Mouse (Mus musculus): ENCODE results near the gene Gm21860.
A peak's percentile ranks its signal among the peaks of the same experiment; 100 is the strongest.
"Not testable (repeated sequence)": the region's sequence is repeated elsewhere in the genome, so short reads cannot be mapped to it uniquely, and the experiment has no call there.

The Gm21860 gene

GRCm38 (mm10) chrY:90754721-90755120 lies at the start of gene Gm21860:
Gene Gm21860 (minus strand): TSS chrY:90754821.
- DNase-seq, result not testable (repeated sequence)

DNA sequence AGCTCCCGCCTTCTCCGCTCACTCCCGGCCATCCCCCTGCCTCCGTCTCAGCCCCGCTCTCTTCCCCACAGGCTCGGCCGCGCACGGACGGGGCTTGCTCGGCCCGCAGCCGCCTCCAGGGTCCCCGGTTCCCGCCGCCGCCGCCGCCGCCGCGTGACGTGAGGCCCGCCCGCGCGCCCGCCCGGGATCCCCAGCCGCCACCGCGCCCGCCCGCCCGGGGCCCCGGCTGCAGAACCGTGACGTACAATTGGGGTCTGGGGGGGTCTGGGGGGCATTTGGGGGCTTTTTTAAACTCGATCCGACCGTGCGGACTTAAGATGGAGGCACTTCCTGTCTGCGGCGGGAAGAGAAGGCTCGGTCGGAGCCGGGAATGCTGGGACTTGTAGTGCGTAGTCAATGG lies 29.8 kb upstream of the Gm21860 start, which contains the start of gene Gm47283:
Gm47283 (plus strand) TSS at position 301 of the 400 bp plus-strand sequence.
- not testable (repeated sequence) for DNase-seq

- not testable (repeated sequence) for DNase-seq
These were observed 9.4 kb downstream of the Gm21860 start for GRCm38 (mm10) chrY:90745256-90745655.

GRCm38 (mm10) chrY:90744381-90744981 lies 10.1 kb downstream of the Gm21860 start:
- peak; percentile 98 to 99 for DNase-seq

DNA sequence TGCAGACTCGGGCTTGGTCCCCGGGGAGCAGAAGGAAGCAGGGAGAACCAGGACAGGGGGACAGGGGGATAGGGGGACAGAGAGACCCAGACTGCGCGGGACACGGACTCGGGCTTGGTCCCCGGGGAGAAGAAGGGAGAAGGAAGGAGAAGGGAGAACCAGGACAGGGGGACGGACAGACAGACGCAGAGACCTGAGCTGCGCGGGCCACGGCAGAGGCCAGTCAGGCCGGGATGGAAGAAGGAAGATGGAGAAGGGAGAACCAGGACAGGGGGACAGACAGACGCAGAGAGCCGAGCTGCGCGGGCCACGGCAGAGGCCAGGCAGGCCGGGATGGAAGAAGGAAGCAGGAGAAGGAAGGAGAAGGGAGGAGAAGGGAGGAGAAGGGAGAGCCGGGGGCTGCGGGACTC lies 10.8 kb downstream of the Gm21860 start:
- peak in 1 of 2 experiments; percentile 57 for DNase-seq

DNA sequence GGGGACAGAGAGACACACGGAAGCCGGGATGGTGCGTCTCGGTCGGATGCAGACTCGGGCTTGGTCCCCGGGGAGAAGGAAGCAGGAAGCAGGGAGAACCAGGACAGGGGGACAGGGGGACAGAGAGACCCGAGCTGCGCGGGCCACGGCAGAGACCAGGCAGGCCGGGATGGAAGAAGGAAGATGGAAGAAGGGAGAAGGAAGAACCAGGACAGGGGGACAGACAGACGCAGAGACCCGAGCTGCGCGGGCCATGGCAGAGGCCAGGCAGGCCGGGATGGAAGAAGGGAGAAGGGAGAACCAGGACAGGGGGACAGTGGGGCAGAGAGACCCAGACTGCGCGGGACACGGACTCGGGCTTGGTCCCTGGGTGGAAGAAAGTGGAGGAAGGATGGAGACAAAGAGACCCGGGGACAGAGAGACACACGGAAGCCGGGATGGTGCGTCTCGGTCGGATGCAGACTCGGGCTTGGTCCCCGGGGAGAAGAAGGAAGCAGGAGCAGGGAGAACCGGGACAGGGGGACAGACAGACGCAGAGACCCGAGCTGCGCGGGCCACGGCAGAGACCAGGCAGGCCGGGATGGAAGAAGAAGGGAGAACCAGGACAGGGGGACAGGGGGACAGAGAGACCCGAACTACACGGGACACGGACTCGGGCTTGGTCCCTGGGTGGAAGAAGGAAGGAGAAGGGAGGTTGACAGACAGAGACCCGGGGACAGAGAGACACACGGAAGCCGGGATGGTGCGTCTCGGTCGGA lies 11.4 kb downstream of the Gm21860 start:
- peak; percentile 40 to 46 for DNase-seq

DNA sequence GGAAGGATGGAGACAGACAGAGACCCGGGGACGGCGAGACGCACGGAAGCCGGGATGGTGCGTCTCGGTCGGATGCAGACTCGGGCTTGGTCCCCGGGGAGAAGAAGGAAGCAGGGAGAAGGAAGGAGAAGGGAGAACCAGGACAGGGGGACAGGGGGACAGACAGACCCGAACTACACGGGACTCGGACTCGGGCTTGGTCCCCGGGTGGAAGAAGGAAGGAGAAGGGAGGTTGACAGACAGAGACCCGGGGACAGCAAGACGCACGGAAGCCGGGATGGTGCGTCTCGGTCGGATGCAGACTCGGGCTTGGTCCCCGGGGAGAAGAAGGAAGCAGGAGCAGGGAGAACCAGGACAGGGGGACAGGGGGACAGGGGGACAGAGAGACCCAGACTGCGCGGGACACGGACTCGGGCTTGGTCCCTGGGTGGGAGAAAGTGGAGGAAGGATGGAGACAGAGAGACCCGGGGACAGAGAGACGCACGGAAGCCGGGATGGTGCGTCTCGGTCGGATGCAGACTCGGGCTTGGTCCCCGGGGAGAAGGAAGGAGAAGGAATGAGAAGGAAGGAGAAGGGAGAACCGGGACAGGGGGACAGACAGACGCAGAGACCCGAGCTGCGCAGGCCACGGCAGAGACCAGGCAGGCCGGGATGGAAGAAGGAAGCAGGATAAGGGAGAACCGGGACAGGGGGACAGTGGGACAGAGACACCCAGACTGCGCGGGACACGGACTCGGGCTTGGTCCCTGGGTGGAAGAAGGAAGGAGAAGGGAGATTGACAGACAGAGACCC lies 12.2 kb downstream of the Gm21860 start:
- peak; percentile 32 to 53 for DNase-seq

- peak; percentile 49 to 71 for DNase-seq
These were observed 13.0 kb downstream of the Gm21860 start for GRCm38 (mm10) chrY:90741452-90742260.

DNA sequence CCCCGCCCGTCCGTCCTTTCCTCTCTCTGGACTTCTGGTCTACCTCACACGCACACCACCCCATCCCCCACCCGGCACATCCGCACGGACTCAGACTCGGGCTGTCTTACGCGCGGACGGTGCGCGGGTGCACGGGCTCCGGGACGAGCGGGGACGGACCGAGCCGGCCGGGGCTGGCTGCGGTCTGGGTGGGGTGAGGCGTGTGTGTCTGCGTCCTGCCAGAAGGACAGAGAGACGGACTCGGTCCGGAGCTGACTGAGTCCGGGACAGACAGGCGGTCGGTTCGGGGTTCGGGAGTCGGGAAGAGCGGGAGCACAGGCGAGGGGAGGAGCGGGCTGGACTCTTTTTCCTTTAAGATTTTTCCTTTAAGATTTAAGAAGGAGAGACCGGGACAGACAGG lies 13.6 kb downstream of the Gm21860 start:
- DNase-seq, result peak; percentile 33 to 69

DNA sequence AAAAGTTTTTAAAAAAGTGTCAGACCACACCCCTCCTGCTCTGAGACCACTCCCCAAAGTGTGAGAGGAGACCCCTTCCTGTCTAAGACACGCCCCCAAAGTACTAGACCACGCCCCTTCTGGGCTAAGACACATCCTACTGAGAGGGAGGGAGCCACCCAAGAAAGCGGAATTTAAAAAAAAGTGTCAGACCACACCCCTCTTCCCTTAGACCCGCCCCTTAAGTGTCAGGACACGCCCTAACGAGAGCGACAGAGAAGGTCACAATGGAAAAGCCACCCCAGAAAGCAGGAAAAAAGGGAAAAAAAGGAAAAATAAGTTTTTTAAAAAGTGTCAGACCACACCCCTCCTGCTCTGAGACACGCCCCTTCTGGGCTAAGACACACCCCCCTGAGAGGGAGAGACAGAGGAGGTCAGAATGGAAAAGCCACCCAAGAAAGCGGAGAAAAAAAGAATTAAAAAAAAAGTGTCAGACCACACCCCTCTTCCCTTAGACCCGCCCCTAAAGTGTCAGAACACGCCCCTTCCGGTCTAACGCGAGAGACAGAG lies 14.5 kb downstream of the Gm21860 start:
- peak; percentile 19 to 47 for DNase-seq

DNA sequence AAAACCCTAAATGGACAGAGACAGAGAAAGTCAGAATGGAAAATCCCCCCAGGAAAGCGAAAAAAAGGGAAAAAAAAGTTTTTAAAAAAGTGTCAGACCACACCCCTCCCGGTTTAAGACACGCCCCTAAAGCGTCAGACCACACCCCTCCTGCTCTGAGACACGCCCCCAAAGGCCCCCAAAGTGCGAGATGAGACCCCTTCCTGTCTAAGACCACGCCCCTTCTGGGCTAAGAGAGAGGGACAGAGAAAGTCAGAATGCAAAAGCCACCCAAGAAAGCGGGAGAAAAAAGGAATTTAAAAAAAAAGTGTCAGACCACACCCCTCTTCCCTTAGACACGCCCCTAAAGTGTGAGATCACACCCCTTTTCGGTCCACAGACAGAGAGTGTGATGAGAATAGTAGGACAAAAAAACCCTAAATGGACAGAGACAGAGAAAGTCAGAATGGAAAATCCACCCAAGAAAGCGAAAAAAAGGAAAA lies 15.0 kb downstream of the Gm21860 start:
- peak; percentile 23 to 58 for DNase-seq

GRCm38 (mm10) chrY:90738841-90739530 lies 15.6 kb downstream of the Gm21860 start:
- peak; percentile 27 to 50 for DNase-seq

- no peak for DNase-seq
These were observed 16.3 kb downstream of the Gm21860 start for GRCm38 (mm10) chrY:90738431-90738680.

DNA sequence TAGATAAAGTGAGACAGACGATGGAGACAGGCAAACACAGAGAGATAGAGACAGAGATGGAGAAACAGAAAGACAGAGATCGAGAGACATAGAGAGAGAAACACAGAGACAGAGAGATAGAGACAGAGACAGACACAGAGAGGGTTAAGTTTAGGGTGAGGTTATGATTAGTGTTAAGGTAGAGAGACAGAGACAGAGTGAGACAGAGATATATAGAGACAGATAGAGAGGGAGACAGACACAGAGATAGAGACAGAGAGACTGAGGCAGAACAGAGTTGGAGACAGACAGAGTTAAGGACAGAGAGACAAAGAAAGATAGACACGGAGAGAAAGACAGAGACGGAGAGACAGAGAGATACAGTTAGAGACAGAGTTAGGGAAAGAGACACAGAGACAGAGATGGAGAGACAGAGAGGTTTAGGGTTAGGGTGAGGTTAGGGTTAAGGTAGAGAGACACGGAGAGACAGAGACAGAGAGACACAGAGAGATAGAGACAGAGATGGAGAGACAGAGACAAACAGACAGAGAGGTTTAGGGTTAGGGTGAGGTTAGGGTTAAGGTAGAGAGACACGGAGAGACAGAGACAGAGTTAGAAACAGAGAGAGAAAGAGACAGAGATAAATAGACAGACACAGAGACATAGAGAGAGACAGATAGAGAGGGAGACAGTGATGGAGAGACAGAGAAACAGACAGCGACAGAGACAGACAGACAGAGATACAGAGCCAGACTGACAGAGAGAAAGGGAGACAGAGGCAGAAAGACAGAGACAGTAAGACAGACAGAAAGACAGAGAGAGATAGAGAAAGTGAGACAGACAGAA lies 16.8 kb downstream of the Gm21860 start:
- no peak for DNase-seq

- not testable (repeated sequence) for DNase-seq
These were observed 18.2 kb downstream of the Gm21860 start for GRCm38 (mm10) chrY:90736217-90737000.

GRCm38 (mm10) chrY:90735181-90735895 lies 19.3 kb downstream of the Gm21860 start:
- not testable (repeated sequence) for DNase-seq

DNA sequence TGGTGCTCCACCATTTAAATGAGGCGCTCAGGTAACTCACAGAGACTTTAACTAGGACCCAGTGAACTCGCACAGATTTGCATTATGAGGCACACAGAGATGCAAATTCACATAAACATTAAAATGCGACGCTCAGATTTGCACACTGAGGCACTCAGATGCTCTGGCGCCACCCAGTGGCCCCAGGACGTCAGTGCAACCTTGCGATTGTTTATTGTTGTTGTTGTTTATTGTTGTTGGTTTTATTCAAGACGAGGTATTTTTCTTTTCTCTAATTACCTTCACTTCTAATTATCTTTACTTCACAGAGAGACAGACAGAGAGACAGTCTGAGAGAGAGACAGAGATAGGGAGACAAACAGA lies 20.3 kb downstream of the Gm21860 start:
- peak; percentile 45 to 78 for DNase-seq

DNA sequence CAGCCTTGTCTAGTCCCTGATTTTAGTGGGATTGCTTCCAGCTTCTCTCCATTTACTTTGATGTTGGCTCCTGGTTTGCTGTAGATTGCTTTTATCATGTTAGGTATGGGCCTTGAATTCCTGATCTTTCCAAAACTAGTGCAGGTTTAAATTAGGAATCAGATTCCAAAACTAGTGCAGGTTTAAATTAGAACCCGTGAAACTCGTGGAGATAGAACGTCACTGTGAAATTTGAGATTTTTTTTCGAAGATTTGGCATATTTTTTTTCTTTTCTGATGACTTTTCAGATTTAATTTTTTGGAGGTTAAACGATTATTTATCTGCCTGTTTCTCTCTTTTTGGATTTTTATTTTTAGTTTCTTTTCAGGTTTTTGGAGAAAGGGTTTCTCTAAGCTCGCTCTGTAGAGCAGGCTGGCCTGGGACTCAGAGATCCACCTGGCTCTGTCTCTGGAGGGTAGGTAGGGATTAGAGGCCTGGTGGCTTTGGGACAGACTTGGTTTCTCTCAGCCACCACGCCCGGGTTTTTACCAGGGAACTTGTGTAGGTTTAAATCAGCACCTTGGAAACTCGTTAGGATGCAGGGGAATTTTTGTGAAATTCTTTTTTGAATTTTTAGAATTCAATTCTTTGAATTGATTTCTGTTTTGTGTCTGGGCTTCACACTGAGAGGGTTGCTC lies 20.8 kb downstream of the Gm21860 start:
- peak; percentile 32 to 38 for DNase-seq

DNA sequence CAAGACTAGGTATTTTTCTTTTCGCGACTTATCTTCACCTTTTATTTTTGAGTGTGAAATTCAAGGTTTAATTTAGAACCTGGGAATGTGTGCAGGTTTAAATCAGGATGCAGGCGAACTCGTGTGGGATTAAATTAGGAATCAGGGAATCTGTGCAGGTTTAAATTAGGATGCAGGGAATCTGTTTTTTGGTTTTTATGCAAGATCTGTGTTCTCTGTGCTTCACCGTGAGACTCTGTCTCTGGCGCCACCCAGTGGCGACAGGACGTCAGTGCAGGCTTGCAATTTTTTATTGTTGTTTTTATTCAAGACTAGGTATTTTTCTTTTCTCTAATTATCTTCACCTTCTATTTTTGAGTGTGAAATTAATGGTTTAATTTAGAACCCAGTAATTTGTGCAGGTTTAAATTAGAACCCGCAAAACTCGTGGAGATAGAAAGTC lies 22.5 kb downstream of the Gm21860 start:
- peak; percentile 46 to 63 for DNase-seq

All from cerebellum, postnatal 25 days (tissue).